Mouse (Mus musculus): Measurements from ENCODE around the gene Gnb1. TPM values are rescaled to one million over a fixed set of nuclear protein-coding genes. Genes with fewer than 3 reads are reported as not detected.

Gene Gnb1
- polyA plus RNA-seq (2014; fragmentation: Illumina TruSeq; extraction: RNeasy Lipid Tissue Mini Kit (QIAGEN cat#74804); ENCODE audit: low read depth, low replicate concordance): 102 TPM

GRCm38 (mm10) chr4:155490990-155491504 lies at the start of gene Gnb1:
TSS of gene Gnb1 (plus strand) at chr4:155491361.

DNA sequence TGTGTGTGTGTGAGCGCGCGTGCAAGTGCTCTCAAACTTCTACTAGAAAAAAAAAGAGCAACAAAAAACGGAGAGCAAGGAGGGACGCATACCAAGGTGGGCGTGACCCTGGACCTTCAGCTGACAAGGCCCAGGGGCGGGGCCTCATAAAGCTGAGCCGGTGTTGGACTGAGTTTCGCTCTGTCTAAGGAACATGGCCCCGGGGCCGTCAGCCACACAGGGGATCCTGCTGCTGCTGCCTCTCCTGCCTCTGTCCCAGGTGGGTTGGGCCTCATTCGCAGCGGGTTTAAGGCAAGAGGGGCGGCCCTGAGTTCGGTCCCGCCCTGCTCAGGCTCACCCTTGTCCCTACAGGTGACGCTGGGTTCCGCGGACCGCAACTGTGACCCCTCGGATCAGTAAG lies 22.2 kb upstream of the Gnb1 start, which contains the start of gene Tmem52:
Gene Tmem52 (plus strand): TSS at position 163 of the 400 bp plus-strand sequence.

GRCm38 (mm10) chr4:155561661-155562442 lies 70.7 kb downstream of the Gnb1 start, which contains the start of gene Nadk:
TSS of gene Nadk (plus strand) at chr4:155562378.

DNA sequence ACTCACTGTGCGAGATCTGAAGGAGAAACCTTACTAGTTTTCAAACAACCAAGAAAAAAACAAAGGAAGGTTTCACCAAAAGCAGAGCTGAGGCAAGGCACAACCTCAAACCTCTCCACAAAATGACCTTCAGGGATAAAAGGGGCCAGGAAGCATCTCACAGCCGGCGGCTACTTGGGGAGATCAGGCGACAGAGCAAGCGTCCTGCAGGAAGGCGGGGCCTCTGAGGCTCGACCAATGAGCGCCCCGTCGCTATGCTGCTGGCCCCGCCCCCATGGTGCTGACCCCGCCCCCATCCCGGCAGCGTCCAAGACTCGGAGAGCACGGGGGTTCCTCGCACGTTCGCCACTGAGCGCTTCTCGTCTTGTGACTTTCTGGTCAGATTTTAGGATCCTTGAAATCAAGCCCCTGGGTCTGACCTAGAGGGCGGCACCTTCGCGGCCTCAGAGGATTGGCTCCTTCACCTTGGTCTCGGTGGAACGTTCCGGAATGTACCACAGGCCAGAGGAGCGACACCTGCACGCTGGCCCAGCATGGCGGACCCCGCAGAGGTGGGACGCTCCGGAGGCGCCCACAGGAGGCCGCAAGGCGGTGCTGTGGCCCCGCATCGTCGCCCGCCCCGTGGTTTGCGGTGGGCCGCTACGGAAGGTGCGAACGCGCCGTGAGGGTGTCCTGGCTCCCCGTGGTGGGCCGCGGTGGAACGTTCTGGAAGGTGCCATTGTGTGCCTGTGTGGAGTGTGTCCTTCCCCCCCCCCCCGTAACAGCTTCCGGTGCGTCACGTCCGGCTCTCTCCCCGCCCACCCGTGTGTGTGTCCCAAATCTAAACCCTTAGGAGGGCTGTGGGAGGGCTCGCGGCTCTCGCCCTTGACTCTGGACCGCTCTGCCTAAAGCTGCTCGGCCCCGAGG lies 110.2 kb downstream of the Gnb1 start, which contains the start of gene Slc35e2:
Gene Slc35e2 (plus strand): TSS at position 326 of the 906 bp plus-strand sequence.

Other genes starting within 250 kb of the Gnb1 start
- 13.4 TPM for gene Faap20, start 241.6 kb upstream of the Gnb1 start, polyA plus RNA-seq (2014; fragmentation: Illumina TruSeq; extraction: RNeasy Lipid Tissue Mini Kit (QIAGEN cat#74804); ENCODE audit: low read depth, low replicate concordance)
- 1.8 TPM for gene Prkcz, start 130.0 kb upstream of the Gnb1 start, polyA plus RNA-seq (2014; fragmentation: Illumina TruSeq; extraction: RNeasy Lipid Tissue Mini Kit (QIAGEN cat#74804); ENCODE audit: low read depth, low replicate concordance)
- not detected for gene Gabrd, start 93.2 kb upstream of the Gnb1 start, polyA plus RNA-seq (2014; fragmentation: Illumina TruSeq; extraction: RNeasy Lipid Tissue Mini Kit (QIAGEN cat#74804); ENCODE audit: low read depth, low replicate concordance)
- gene Cfap74, start 82.2 kb upstream of the Gnb1 start, polyA plus RNA-seq (2014; fragmentation: Illumina TruSeq; extraction: RNeasy Lipid Tissue Mini Kit (QIAGEN cat#74804); ENCODE audit: low read depth, low replicate concordance): 0.58 TPM
- gene Tmem52, start 22.2 kb upstream of the Gnb1 start, polyA plus RNA-seq (2014; fragmentation: Illumina TruSeq; extraction: RNeasy Lipid Tissue Mini Kit (QIAGEN cat#74804); ENCODE audit: low read depth, low replicate concordance): 2.3 TPM
- gene Nadk, start 71.0 kb downstream of the Gnb1 start, polyA plus RNA-seq (2014; fragmentation: Illumina TruSeq; extraction: RNeasy Lipid Tissue Mini Kit (QIAGEN cat#74804); ENCODE audit: low read depth, low replicate concordance): 31.7 TPM
- gene Slc35e2, start 110.1 kb downstream of the Gnb1 start, polyA plus RNA-seq (2014; fragmentation: Illumina TruSeq; extraction: RNeasy Lipid Tissue Mini Kit (QIAGEN cat#74804); ENCODE audit: low read depth, low replicate concordance): 8.7 TPM
- gene Cdk11b, start 133.5 kb downstream of the Gnb1 start, polyA plus RNA-seq (2014; fragmentation: Illumina TruSeq; extraction: RNeasy Lipid Tissue Mini Kit (QIAGEN cat#74804); ENCODE audit: low read depth, low replicate concordance): 71.4 TPM
- not detected for gene Gm10563, start 154.0 kb downstream of the Gnb1 start, polyA plus RNA-seq (2014; fragmentation: Illumina TruSeq; extraction: RNeasy Lipid Tissue Mini Kit (QIAGEN cat#74804); ENCODE audit: low read depth, low replicate concordance)
- gene Mmp23, start 162.0 kb downstream of the Gnb1 start, polyA plus RNA-seq (2014; fragmentation: Illumina TruSeq; extraction: RNeasy Lipid Tissue Mini Kit (QIAGEN cat#74804); ENCODE audit: low read depth, low replicate concordance): 17.1 TPM
- gene Mib2, start 177.8 kb downstream of the Gnb1 start, polyA plus RNA-seq (2014; fragmentation: Illumina TruSeq; extraction: RNeasy Lipid Tissue Mini Kit (QIAGEN cat#74804); ENCODE audit: low read depth, low replicate concordance): 29.0 TPM
- gene Fndc10, start 203.0 kb downstream of the Gnb1 start, polyA plus RNA-seq (2014; fragmentation: Illumina TruSeq; extraction: RNeasy Lipid Tissue Mini Kit (QIAGEN cat#74804); ENCODE audit: low read depth, low replicate concordance): 2.0 TPM
- gene Ssu72, start 213.4 kb downstream of the Gnb1 start, polyA plus RNA-seq (2014; fragmentation: Illumina TruSeq; extraction: RNeasy Lipid Tissue Mini Kit (QIAGEN cat#74804); ENCODE audit: low read depth, low replicate concordance): 55.4 TPM
- gene Tmem240, start 243.4 kb downstream of the Gnb1 start, polyA plus RNA-seq (2014; fragmentation: Illumina TruSeq; extraction: RNeasy Lipid Tissue Mini Kit (QIAGEN cat#74804); ENCODE audit: low read depth, low replicate concordance): 0.79 TPM